In the genomic region with DNA sequence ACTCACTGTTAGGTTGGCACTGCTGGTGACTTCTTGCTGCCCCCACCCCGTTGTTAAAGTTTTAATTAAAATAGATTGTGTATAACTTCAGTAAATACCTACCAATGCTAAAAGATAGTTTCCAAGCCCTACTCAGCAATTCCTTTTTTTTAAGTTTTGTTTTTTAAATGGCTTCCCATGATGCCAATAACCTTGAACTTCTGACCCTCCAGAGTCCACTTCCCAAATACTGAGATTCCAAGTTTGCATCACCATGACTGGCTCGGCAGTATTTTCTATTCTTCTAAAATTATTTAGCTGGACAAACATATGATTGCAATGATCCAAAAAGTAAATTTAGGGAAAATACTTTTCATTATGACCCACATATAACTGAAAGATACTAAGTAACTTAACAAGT, we compare ENCODE assay signal across 21 mouse cellular contexts. TPM values are rescaled to one million over a fixed set of nuclear protein-coding genes. Genes with fewer than 3 reads are reported as not detected.
"Had no signal": no experiment of that assay in that cellular context is flagged by ENCODE, and none has a peak within 500 bp of the region (broad histone marks: within the 10 kb centered on the region; RNA-seq: fewer than 3 reads in every experiment).

No protein-coding gene starts in this region.

- H3K9ac ChIP-seq: stomach, embryonic 15.5 days had no signal

- H3K27ac ChIP-seq: kidney, postnatal 0 days; midbrain, embryonic 12.5 days; midbrain, embryonic 15.5 days; neural tube, embryonic 12.5 days; neural tube, embryonic 15.5 days; stomach, embryonic 15.5 days had no signal

- DNase-seq: kidney, adult 2 months; kidney, postnatal 25 days; layer of hippocampus, adult 9-11 months; layer of hippocampus, postnatal 36 days; lung, adult 2 months; lung, postnatal 14 days; lung, postnatal 4 days; retina, postnatal 1 day; right cerebral cortex, postnatal 25 days; spleen, adult 18-20 months; thymus, postnatal 25 days had no signal

- H3K36me3 ChIP-seq: midbrain, embryonic 12.5 days; midbrain, embryonic 15.5 days; neural tube, embryonic 12.5 days; neural tube, embryonic 15.5 days; stomach, embryonic 15.5 days had no signal

- H3K9me3 ChIP-seq: midbrain, embryonic 12.5 days; midbrain, embryonic 15.5 days; neural tube, embryonic 12.5 days; neural tube, embryonic 15.5 days; stomach, embryonic 15.5 days had no signal

- H3K27me3 ChIP-seq: midbrain, embryonic 12.5 days; midbrain, embryonic 15.5 days; neural tube, embryonic 12.5 days; neural tube, embryonic 15.5 days; stomach, embryonic 15.5 days had no signal

- ATAC-seq: intestine, postnatal 0 days; midbrain, embryonic 15.5 days had no signal

RNA-seq across cellular contexts. Expression of gene Chrdl2, which starts 27.9 kb away (rescaled TPM):
- total RNA-seq: megakaryocyte progenitor cell, adult 5-6 weeks had no signal
- polyA plus RNA-seq: lung, embryonic 16.5 days; midbrain, embryonic 12.5 days; midbrain, embryonic 15.5 days; thymus, postnatal 0 days had no signal
